ENCODE assay signal across 13 mouse cellular contexts in genomic region chr9:41479854-41480749, GRCm38 (mm10).
DNase-seq lines count a peak whose midpoint lies in the region; ATAC-seq and TF ChIP-seq lines count a peak whose summit lies in the region.
"Had no signal": no experiment of that assay in that cellular context is flagged by ENCODE, and none has a peak within 500 bp of the region (broad histone marks: within the 10 kb centered on the region; RNA-seq: fewer than 3 reads in every experiment).

No protein-coding gene starts in this region.

- H3K27me3 ChIP-seq in cerebellum, adult 2 months (ENCODE audit: control insufficient read depth, insufficient read depth, low read length) = no peaks in the 10 kb centered on the region; the same call in 1 of the 2 replicates
- H3K27me3 ChIP-seq in liver, postnatal 0 days (ENCODE audit: insufficient read depth, low read length) = no peaks in the 10 kb centered on the region
- H3K27me3 ChIP-seq: lung, embryonic 15.5 days had no signal

- peak; percentile 57 for DNase-seq in gastrocnemius, adult 18-20 months (ENCODE audit: low spot score)
- no peak for DNase-seq in gastrocnemius, postnatal 25 days
- peak; percentile 29 for DNase-seq in lung, postnatal 25 days (ENCODE audit: low spot score)
- DNase-seq in lung, adult 2 months = no peak
- peak; percentile 57 for DNase-seq in lung, postnatal 36 days
- no peak for DNase-seq in cerebellum, adult 2 months
- no peak for DNase-seq in liver, postnatal 0 days
- DNase-seq: retina, postnatal 1 day; thymus, postnatal 25 days had no signal

- no peaks in the 10 kb centered on the region for H3K36me3 ChIP-seq in liver, postnatal 0 days (replicated peaks; ENCODE audit: insufficient read depth, low read length)
- H3K36me3 ChIP-seq: lung, embryonic 15.5 days had no signal

- H3K27ac ChIP-seq in bone marrow macrophage, adult 2 months (ENCODE audit: insufficient read depth, low read depth, low read length) = peak overlapping the region; percentile 9
- H3K27ac ChIP-seq in cerebellum, adult 2 months (ENCODE audit: insufficient read depth, low read length) = no peak overlapping the region
- no peak overlapping the region for H3K27ac ChIP-seq in liver, postnatal 0 days (ENCODE audit: low read depth)
- H3K27ac ChIP-seq: embryonic facial prominence, embryonic 10.5 days; lung, embryonic 15.5 days had no signal

- WGBS in lung, adult 2 months = 58% methylated on average over 13 of the region's 13 CpGs
- WGBS in cerebellum, adult 2 months = 90% methylated on average over 13 of the region's 13 CpGs
- WGBS in liver, postnatal 0 days (ENCODE audit: insufficient replicate concordance) = 54% methylated on average over 13 of the region's 13 CpGs

- H3K4me2 ChIP-seq in liver, postnatal 0 days (ENCODE audit: low read depth, low read length) = no peak overlapping the region
- H3K4me2 ChIP-seq: lung, embryonic 15.5 days had no signal

- H3K4me1 ChIP-seq in lung, adult 2 months (ENCODE audit: control insufficient read depth, insufficient read depth, low read length) = no peaks in the 10 kb centered on the region
- H3K4me1 ChIP-seq in bone marrow macrophage, adult 2 months (ENCODE audit: control insufficient read depth, insufficient read depth, low read length) = peaks cover 25% of the 10 kb centered on the region
- H3K4me1 ChIP-seq in cerebellum, adult 2 months (ENCODE audit: control insufficient read depth, insufficient read depth, low read length) = no peaks in the 10 kb centered on the region
- no peaks in the 10 kb centered on the region for H3K4me1 ChIP-seq in liver, postnatal 0 days (ENCODE audit: insufficient read depth)
- H3K4me1 ChIP-seq: lung, embryonic 15.5 days had no signal

- ATAC-seq in liver, postnatal 0 days = no peak
- ATAC-seq: intestine, postnatal 0 days had no signal

- H3K9ac ChIP-seq in liver, postnatal 0 days (replicated peaks) = no peak overlapping the region
- H3K9ac ChIP-seq: lung, embryonic 15.5 days had no signal

- TF ChIP-seq EP300 in liver, postnatal 0 days (IDR thresholded peaks at IDR 0.05; ENCODE audit: low read depth) = no peak

- TF ChIP-seq CTCF in lung, adult 2 months (IDR thresholded peaks at IDR 0.05; ENCODE audit: insufficient read depth, low read length) = no peak
- TF ChIP-seq CTCF in bone marrow macrophage, adult 2 months (IDR thresholded peaks at IDR 0.05; ENCODE audit: low read depth, low read length) = no peak
- no peak for TF ChIP-seq CTCF in cerebellum, adult 2 months (IDR thresholded peaks at IDR 0.05; ENCODE audit: borderline replicate concordance, insufficient read depth, low read depth, low read length)
- TF ChIP-seq CTCF in liver, postnatal 0 days (IDR thresholded peaks at IDR 0.05; ENCODE audit: low read depth) = no peak

- no peak overlapping the region for H3K4me3 ChIP-seq in lung, adult 2 months (replicated peaks; ENCODE audit: extremely low read depth, low read depth, low read length)
- H3K4me3 ChIP-seq in bone marrow macrophage, adult 2 months (ENCODE audit: insufficient read depth, low read length) = no peak overlapping the region
- H3K4me3 ChIP-seq in cerebellum, adult 2 months (replicated peaks; ENCODE audit: insufficient read depth, low read depth, low read length) = no peak overlapping the region
- H3K4me3 ChIP-seq in liver, postnatal 0 days (ENCODE audit: low read depth, low read length) = no peak overlapping the region
- H3K4me3 ChIP-seq: embryonic facial prominence, embryonic 10.5 days; lung, embryonic 15.5 days had no signal

- H3K9me3 ChIP-seq in liver, postnatal 0 days (ENCODE audit: low read length) = no peaks in the 10 kb centered on the region
- H3K9me3 ChIP-seq: embryonic facial prominence, embryonic 10.5 days; lung, embryonic 15.5 days had no signal

- no peak for TF ChIP-seq POLR2A in lung, adult 2 months (IDR thresholded peaks at IDR 0.05; ENCODE audit: borderline replicate concordance, extremely low read depth, low read depth, low read length)
- no peak for TF ChIP-seq POLR2A in bone marrow macrophage, adult 2 months (IDR thresholded peaks at IDR 0.05; ENCODE audit: borderline replicate concordance, low read depth, low read length)
- no peak for TF ChIP-seq POLR2A in cerebellum, adult 2 months (IDR thresholded peaks at IDR 0.05; ENCODE audit: borderline replicate concordance, insufficient read depth, low read length)

Comparison
In these comparisons a context has a peak if more than half of its experiments do, and no peak if none do; other contexts are left out.
1. DNase-seq: peak in gastrocnemius, adult 18-20 months (single experiment), lung, postnatal 25 days (single experiment) and lung, postnatal 36 days (single experiment); none in gastrocnemius, postnatal 25 days (single experiment), lung, adult 2 months (single experiment), cerebellum, adult 2 months (0 of 2) and liver, postnatal 0 days (single experiment).